Mouse (Mus musculus) midbrain, embryonic 11.5 days (tissue): ENCODE measurements around the gene Mest. TPM values are rescaled to one million over a fixed set of nuclear protein-coding genes. Genes with fewer than 3 reads are reported as not detected.

Source experiments
- ATAC-seq: fragments of 200-750 bp; cut with Nextera tagmentation; 2 replicates; pipeline ENCODE4 v1.8.0; 2017; ENCODE audit warnings: moderate TSS enrichment, moderate library complexity; ENCODE audit not compliant: low FRiP score
- DNase-seq: peaks from one replicate; pipeline ENCODE4 v3.0.0; 2015; ENCODE audit warnings: low spot score; ENCODE audit errors: missing footprints
- H3K27ac ChIP-seq: fragments of 300-500 bp; sonication (generic); 2 replicates; pipeline ENCODE4 v1.5.1; 2014; ENCODE audit warnings: low read depth, low read length
- H3K27me3 ChIP-seq: fragments of 300-500 bp; sonication (generic); 2 replicates; pipeline ENCODE4 v1.6.1; 2014; ENCODE audit warnings: mild to moderate bottlenecking, low read length, moderate library complexity, mixed read lengths; ENCODE audit not compliant: control insufficient read depth, insufficient read depth
- H3K36me3 ChIP-seq: fragments of 300-500 bp; sonication (generic); 2 replicates; pipeline ENCODE4 v1.6.1; 2014; ENCODE audit warnings: mild to moderate bottlenecking, low read length, moderate library complexity, mixed read lengths; ENCODE audit not compliant: control insufficient read depth, insufficient read depth
- H3K4me1 ChIP-seq: fragments of 300-500 bp; sonication (generic); 2 replicates; pipeline ENCODE4 v1.6.1; 2014; ENCODE audit warnings: low read length; ENCODE audit not compliant: control insufficient read depth, insufficient read depth
- H3K4me2 ChIP-seq: fragments of 300-500 bp; sonication (generic); 2 replicates; pipeline ENCODE4 v1.6.1; 2014; ENCODE audit warnings: mild to moderate bottlenecking, moderate library complexity
- H3K4me3 ChIP-seq: fragments of 300-500 bp; sonication (generic); 2 replicates; pipeline ENCODE4 v1.5.1; 2014; ENCODE audit warnings: low read depth, low read length
- H3K9ac ChIP-seq: fragments of 300-500 bp; sonication (generic); 2 replicates; pipeline ENCODE4 v1.6.1; 2014; ENCODE audit warnings: low read length
- H3K9me3 ChIP-seq: fragments of 300-500 bp; sonication (generic); 2 replicates; pipeline ENCODE4 v1.6.1; 2016; ENCODE audit warnings: low read length; ENCODE audit not compliant: control insufficient read depth
- WGBS: fragments of 180-500 bp; shearing (Covaris S2); extraction: QIAGEN DNeasy Blood & Tissue Kit; methylation state at CpG from one replicate; pipeline ENCODE4 v1.1.7; 2014; 5-methylcytosine and 5-hydroxymethylcytosine counted together
- microRNA counts: library from miRNA; unstranded; fragments of <30 nt; microRNA quantifications from one replicate; lab custom pipeline; 2015
- microRNA-seq: library from miRNA; unstranded; fragments of <30 nt; microRNA quantifications from one replicate; pipeline ENCODE4, GENCODE M21; 2017
- polyA plus RNA-seq: library from polyadenylated mRNA; unstranded; fragments of >200 nt; fragmentation: Nextera tagmentation; extraction: Ambion mirVana; gene quantifications from 2 replicates; pipeline ENCODE4 v1.2.1, GENCODE M21; 2014

Mest gene
- polyA plus RNA-seq, 1 experiment from 2014 or later = 1,269 TPM

DNA sequence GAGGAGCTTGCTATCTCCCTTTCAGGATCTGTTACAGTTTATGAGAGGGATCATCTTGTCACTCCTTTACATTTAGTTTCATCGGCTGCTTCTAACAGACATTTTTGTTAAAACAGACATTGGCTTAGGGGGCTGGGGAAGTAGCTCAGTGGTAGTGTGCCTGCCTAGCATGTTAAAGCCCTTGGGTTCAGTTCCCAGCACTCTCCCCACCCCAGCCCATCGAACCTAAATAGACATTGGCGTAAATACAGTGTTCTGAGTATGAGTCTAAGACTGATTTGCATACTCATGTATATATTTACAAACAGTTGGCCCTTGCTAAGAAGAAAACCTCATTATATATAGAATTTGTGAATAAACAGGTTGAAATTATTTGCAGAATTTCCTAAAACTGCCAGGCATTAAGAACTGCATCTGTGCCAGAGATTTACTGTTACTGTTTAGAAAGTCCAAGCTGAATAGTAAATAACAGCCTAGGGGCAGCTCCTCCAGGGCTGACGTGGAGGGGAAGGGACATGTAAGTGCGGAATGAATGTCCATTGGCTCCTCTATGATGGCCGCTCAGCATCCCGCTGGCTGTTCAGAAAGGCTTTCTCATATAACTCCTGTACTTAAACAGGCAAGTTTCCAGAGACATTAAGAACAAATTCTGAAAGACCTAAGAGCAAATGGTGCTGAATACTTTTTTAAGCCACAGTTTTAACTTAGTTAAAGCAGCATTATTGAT lies 24.4 kb downstream of the Mest start:
- Histone ChIP-seq H3K9ac (no peak overlapping the region), H3K9me3 (no peaks in the 10 kb centered on the region), H3K4me1 (no peaks in the 10 kb centered on the region), H3K27me3 (no peaks in the 10 kb centered on the region), H3K4me3 (no peak overlapping the region), H3K36me3 (peaks cover 18% of the 10 kb centered on the region; the same call in 1 of the 2 replicates), H3K4me2 (no peak overlapping the region), H3K27ac (no peak overlapping the region)
- 83% methylated on average over 7 of the region's 7 CpGs for WGBS
- ATAC-seq = no peak
- DNase-seq = no peak

DNA sequence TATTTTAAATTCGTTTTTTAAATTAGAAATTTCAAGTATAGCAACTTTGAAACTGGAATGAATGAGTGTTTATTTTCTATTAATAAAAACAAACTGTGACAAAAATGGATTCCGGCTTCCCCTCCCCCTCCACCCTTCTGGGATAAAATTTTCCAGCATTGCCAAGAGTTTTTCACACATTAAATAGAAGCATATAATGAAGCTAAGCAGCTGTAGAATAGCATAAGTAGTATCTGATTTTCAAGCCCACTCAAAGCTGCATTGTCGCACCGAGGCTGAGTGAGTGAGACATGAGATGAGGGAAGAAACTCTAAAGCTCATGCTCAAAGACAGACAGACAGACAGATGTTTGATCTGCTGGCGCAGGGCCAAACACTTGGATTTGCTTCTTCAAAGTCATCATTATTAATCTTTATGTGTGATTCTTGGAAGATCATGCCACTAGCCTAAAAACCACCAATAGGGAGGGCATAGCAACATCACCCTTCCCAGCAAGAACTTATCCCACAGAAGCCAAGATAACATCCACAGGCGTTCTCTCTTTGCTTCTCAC lies 25.1 kb downstream of the Mest start:
- Histone ChIP-seq H3K27ac (no peak overlapping the region), H3K9me3 (no peaks in the 10 kb centered on the region), H3K4me2 (no peak overlapping the region), H3K27me3 (no peaks in the 10 kb centered on the region), H3K4me1 (no peaks in the 10 kb centered on the region), H3K4me3 (no peak overlapping the region), H3K9ac (no peak overlapping the region), H3K36me3 (peaks cover 15% of the 10 kb centered on the region; the same call in 1 of the 2 replicates)
- DNase-seq = no peak
- ATAC-seq = no peak
- 79% methylated on average over 6 of the region's 6 CpGs for WGBS

DNA sequence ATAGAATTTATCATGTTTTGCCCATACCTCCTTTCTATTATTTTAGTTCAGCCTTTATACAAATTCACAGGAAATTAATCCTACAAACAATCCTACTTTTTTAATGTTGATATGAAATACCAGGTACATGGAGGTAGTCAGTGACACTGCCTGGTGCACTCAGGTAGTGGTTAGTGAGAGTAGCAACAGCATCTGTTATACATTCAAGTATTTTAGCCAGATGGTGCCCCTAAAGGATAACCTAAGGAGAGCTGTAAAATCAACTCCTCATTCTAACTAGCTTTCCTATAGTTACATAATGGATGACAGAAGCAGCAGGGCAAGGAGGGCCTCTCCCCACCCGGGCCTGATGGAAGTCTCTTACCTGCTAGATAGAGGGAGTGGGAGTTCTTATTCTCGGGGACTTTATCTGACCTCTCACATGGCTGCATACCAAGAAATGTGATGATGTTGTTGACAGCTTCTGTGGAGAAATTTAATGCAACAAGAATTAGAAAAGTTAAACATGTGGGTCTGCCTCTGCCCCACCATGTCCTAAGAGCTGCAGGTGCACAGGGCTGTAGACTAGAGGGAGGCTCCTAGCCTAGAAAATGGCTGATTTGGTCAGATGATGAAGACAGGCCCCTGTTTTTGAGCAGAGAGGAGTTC lies 25.8 kb downstream of the Mest start:
- Histone ChIP-seq H3K9ac (no peak overlapping the region), H3K27ac (no peak overlapping the region), H3K36me3 (peaks cover 11% of the 10 kb centered on the region; the same call in 1 of the 2 replicates), H3K27me3 (no peaks in the 10 kb centered on the region), H3K4me3 (no peak overlapping the region), H3K4me2 (no peak overlapping the region), H3K9me3 (no peaks in the 10 kb centered on the region), H3K4me1 (no peaks in the 10 kb centered on the region)
- DNase-seq = no peak
- 57% methylated on average over 2 of the region's 2 CpGs for WGBS
- ATAC-seq = no peak

DNA sequence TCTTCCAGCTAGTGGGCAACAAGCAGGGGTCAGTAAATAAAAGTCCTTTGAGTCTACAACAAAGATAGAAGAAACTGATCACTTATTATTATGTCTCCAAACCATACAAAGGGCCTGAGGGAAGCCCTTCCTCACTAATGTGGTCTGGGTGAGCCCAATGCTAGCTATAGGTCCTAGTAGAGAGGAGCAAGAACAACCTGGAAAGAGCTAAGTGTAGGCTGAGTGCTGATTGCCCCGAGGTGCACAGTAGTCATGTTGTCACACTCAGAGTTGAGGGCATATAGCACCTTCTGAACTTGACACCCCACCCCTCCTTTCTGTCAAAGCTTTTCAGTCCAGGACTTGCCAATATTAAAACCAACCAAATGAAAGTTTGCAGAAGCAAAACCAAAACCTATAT lies 26.5 kb downstream of the Mest start:
- ATAC-seq (no peak), DNase-seq (no peak)
- Histone ChIP-seq H3K36me3 (peaks cover 11% of the 10 kb centered on the region; the same call in 1 of the 2 replicates), H3K9ac (no peak overlapping the region), H3K4me3 (no peak overlapping the region), H3K27ac (no peak overlapping the region), H3K4me1 (no peaks in the 10 kb centered on the region), H3K4me2 (no peak overlapping the region), H3K27me3 (no peaks in the 10 kb centered on the region), H3K9me3 (no peaks in the 10 kb centered on the region)
- WGBS = 79% methylated on average over 1 of the region's 1 CpGs

DNA sequence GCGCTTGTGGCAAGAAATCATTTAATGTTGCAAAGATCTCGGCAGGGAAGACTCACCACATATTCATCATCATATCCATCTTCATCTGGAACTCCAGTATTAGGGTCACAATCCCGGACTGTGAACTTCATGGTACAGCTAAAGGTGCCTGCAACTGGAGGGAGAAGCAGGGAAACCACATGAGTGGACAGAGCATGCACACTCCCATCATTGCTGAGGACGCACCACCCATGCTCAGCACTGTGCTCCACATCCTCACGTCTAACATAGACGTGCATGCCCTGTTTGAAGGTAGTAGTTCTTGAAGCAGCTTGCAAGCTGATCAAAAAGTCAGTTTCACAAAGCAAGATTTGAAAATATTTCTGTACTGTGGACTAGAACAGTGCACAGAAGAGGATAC lies 27.1 kb downstream of the Mest start:
- Histone ChIP-seq H3K27me3 (no peaks in the 10 kb centered on the region), H3K27ac (no peak overlapping the region), H3K9ac (no peak overlapping the region), H3K4me3 (no peak overlapping the region), H3K9me3 (no peaks in the 10 kb centered on the region), H3K4me2 (no peak overlapping the region), H3K36me3 (peaks cover 11% of the 10 kb centered on the region; the same call in 1 of the 2 replicates), H3K4me1 (no peaks in the 10 kb centered on the region)
- WGBS = 84% methylated on average over 6 of the region's 6 CpGs
- ATAC-seq (no peak), DNase-seq (no peak)

DNA sequence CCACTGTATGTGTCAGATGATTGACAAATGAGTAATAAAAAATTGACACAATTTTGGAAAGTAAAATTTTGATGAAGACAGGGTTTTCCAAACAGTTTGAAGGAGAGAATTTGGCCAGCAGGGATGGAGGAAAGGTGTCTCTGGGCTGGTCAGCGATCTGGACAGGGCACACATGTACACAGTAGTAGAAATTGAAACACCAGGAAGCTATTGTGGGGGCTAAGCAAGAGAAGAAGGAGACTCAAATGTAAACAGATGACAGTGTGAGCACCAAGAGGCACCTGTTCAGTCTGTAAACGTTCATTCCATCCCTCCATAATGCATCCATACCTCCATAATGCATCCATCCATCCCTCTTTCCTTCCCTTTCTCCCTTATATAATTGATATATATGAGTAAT lies 27.9 kb downstream of the Mest start:
- Histone ChIP-seq H3K27me3 (no peaks in the 10 kb centered on the region), H3K9me3 (no peaks in the 10 kb centered on the region), H3K4me2 (no peak overlapping the region), H3K4me3 (no peak overlapping the region), H3K4me1 (no peaks in the 10 kb centered on the region), H3K27ac (no peak overlapping the region), H3K9ac (no peak overlapping the region), H3K36me3 (peaks cover 11% of the 10 kb centered on the region; the same call in 1 of the 2 replicates)
- no peak for DNase-seq
- 85% methylated on average over 2 of the region's 2 CpGs for whole genome bisulfite sequencing
- ATAC-seq = no peak

MicroRNAs within 50 kb of the gene (microRNA counts, 519-probe panel; counts per million panel counts)
- microRNA mmu-miR-335-3p (lab: Ali Mortazavi, UCI) (5,576 counts per million, percentile 72 among the panel's probes with 10 or more counts), microRNA mmu-miR-335-5p (lab: Ali Mortazavi, UCI) (7,137 counts per million, percentile 92 among the panel's probes with 10 or more counts)

Small RNAs within 50 kb of the gene (microRNA-seq; reads per million reads assigned to microRNA genes)
- 87,609 reads per million, percentile 100 among the genes with 10 or more reads in this experiment for gene Mir335

Other genes starting within 250 kb of the Mest start
- gene Tmem209, start 213.8 kb upstream of the Mest start, polyA plus RNA-seq = 46.0 and 58.1 TPM in 2 replicates
- 0.49 and 0.68 TPM in 2 replicates for gene Ssmem1, start 213.7 kb upstream of the Mest start, polyA plus RNA-seq
- 13.0 and 15.5 TPM in 2 replicates for gene Cpa2, start 182.0 kb upstream of the Mest start, polyA plus RNA-seq
- 2.1 and 2.2 TPM in 2 replicates for gene Cpa4, start 155.2 kb upstream of the Mest start, polyA plus RNA-seq
- gene Cpa5, start 112.5 kb upstream of the Mest start, polyA plus RNA-seq = 0.25 and 0.46 TPM in 2 replicates
- 0.08 TPM in 1 of 2 replicates, not detected in the other for gene Cpa1, start 84.3 kb upstream of the Mest start, polyA plus RNA-seq
- gene Cep41, start 29.8 kb upstream of the Mest start, polyA plus RNA-seq = 23.8 and 24.5 TPM in 2 replicates
- 42.0 and 44.0 TPM in 2 replicates for gene Copg2, start 173.2 kb downstream of the Mest start, polyA plus RNA-seq
- gene Tsga13, start 192.0 kb downstream of the Mest start, polyA plus RNA-seq = 0.23 and 0.30 TPM in 2 replicates
- gene Klf14, start 235.5 kb downstream of the Mest start, polyA plus RNA-seq = 0.70 and 0.81 TPM in 2 replicates